Mouse (Mus musculus): Measurements from ENCODE around the gene C5ar1. TPM values are rescaled to one million over a fixed set of nuclear protein-coding genes. Genes with fewer than 3 reads are reported as not detected.

C5ar1 gene
- polyA plus RNA-seq, 2 experiments from 2014 or later: not detected

DNA sequence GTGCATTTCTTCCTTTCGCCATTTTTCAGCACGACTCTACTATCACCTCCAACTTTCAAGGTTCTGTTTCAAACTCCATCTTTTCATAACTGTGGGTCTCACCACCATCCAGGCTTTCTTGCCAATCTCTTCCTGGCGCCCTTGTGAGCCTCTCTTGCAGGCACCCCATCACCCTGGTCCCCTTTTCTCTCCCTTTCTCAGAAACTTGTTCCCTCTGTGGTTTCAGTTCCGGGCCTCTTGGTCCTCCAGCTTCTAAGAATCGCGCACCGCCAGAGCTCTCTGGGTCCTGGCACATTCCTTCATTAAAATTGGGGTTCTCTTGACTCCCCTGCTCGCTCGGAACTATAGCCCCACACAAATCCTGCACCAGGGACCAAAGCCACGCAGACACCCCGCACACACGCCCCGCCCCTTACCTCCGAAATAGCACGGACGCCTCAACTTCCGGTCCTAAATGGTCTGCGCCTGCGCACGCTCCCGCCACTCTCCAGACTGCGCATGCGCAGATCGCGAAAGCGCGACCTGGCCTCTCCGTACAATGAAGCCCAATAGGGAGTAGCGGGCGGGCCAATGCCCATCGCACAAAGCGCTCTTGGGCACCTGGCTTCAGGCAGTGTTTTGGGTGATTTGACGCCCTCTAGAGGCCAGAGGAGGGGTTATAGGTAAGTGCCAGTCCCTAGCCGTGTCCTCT lies 37.6 kb downstream of the C5ar1 start, which contains the start of gene Dhx34:
Dhx34 (minus strand) TSS at position 456 of the 691 bp plus-strand sequence.
- ATAC-seq: peak; percentile 91

DNA sequence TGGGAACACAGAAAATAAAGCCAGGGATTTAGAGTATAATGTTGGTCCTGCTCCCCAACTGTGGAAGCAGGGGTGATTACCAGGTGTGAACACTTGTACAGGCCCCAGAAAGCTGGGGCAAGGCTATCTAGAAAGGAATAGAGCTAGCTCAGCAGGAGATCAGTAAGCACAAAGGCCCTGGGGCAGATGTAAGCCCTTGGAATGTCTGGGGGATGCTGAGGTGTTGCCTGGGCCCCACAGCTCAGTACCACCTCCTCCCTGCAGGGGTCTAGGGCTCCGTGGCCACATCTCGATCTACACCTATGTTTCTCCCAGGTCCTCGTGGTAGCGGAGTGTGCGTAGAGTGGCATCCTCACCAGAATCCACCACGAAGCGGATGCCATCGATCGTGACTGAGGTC lies 45.4 kb downstream of the C5ar1 start:
- ATAC-seq: no peak

DNA sequence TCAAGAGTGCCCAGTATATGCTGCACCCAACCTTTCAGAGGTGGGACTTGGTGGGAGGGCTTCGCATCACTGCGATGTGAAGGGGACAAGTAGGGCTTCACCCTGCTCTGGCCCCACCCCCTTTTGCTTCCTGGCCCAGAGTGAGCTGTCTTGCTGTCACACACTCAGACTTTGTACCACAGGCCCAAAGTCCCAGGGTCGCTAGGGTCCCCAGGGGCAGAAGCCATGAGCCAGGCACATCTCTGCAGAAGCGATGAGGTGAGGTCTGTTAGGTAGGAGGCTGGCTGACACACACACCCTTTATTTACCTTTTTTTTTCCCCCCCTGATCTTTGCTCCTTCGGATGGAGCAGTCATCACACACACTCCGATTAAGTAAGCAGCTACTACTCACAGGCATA lies 46.1 kb downstream of the C5ar1 start:
- ATAC-seq: no peak

DNA sequence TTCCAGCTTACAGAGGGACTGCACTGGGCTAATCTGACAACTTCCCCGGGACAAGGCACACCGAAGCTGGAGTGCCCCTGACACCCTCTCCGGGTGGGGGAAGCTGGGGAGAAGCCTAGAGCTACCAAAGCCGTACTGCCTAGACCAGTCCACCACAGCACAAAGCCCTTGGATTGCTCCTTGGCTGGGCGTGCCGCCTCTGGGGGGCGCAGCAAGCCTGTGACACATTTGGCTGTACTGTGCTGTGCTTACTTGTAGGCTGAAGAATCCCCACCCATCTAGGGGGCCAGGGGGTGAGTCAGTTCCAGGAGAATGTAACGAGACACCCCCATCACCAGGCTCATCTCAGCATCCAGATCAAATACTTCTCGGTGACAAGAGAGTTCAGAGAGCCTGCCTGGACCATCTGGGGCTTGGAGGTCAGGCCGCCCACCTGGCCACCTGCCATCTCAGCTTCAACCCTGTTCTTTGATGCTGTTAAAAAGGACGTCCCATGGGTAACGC lies 48.4 kb downstream of the C5ar1 start:
- no peak for ATAC-seq

DNA sequence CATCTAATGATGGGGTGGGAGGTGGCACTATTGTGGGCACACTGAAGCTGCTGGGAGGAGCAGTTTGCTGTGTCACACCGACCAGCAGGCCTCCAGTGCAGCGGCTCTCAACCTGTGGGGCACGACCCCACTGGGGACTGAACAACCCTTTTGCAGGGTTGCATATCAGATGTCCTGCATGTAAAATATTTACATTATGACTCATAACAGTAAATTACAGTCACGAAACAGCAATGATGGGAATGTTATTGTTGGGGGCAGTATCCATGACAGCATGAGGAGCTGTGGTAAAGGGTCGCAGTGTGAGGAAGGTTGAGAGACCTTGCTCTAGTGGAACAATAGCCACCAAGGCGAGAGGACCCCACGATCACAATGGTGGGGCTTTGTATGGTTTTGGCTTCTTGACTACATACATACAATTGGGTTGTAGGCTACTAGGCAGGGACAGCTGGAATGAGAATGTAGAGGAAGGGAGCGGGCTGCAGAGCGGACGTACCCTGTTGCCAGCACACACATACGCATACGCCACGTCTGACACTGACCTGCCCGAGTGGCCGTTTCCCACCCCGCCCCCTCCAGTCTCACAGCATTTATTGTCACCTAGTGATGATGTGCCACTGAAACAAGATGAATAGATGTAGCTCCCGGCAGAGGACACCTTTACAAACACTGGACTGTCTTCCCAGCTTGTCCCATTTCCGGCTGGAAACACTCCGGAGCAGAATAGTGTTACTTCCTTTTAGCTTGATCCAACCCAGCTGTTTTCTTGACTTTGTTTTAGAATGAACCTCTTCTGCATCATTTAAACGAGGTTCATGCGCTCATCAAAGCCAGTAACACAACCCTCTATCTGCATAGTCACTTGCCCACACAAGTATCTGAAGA lies 50.3 kb downstream of the C5ar1 start:
- ATAC-seq: no peak

DNA sequence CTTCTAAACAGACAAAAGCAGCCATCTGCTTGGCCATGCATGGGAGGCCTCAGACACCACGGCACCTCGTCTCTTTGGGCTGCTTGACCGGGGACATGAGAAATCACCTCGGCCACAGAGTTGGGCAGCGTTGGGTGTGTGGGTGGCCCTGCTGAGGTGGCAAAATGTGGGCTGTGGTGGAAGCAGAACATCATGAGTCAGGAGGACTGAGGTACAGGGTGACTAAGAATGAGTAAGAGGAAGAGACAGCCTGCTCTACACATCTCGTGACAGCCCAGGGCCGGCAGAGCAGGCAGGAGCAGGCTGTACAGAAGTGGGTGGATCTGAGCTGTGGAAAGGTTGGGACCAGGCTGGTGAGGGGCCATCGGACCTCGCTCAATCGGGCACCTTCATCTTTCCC lies 51.8 kb downstream of the C5ar1 start:
- ATAC-seq: peak; percentile 85

DNA sequence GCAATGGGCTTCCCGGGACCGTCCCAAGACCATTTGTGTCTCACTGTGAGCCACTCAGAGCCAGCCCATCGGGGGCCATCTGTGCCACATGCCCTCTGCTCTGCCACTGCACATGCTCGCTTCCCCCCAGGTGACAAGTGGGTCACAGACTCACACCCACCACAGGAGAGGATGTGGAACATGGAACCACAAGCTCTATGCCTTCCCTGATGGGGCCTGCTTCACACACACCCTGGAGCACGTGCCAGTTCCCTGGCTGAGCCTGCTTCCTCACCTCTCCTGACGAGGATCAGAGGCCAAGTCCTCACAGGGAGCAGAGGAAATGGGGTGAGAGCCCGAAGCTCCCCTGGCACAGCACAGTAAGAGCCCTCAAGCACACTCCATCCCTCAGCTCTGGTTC lies 52.3 kb downstream of the C5ar1 start:
- ATAC-seq: peak; percentile 59

DNA sequence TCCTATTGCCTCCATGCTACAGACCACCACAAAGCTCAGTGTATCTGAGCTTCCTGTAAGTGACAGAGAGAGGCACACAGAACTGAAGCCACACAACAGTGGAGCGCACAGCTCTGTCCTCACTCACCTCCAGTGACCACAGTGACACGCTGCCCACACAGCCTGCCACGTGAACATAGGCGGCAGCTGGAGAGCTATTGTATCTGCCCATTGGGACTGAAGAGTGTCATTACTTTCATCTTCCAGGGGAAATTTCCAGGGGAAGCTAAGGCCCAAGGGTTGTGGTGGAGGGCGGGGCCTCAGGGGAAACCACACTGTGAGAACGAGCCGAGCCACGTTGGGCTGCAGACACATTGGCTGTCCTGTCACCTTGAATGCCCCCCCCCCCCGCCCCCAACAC lies 54.5 kb downstream of the C5ar1 start:
- peak; percentile 30 for ATAC-seq

DNA sequence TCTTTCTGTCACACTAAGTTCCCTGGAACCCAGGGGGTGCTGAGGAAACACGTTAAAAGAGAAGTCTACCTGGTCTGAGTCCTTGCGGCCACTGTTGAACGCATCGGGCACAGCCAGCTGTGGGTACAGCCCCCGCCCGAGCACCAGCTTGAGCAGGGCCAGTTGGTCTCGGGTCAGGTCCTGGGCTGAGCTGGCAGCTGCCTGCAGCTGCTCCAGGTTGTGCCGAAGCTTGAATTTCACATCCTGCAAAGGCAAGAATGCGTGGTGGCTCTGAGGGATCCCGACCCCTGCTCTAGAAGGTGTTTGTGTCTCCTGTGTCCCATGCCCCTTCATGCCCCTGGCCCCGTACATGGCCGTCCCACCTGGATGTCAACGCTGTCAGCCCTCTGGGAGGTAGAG lies 55.8 kb downstream of the C5ar1 start:
- no peak for ATAC-seq

DNA sequence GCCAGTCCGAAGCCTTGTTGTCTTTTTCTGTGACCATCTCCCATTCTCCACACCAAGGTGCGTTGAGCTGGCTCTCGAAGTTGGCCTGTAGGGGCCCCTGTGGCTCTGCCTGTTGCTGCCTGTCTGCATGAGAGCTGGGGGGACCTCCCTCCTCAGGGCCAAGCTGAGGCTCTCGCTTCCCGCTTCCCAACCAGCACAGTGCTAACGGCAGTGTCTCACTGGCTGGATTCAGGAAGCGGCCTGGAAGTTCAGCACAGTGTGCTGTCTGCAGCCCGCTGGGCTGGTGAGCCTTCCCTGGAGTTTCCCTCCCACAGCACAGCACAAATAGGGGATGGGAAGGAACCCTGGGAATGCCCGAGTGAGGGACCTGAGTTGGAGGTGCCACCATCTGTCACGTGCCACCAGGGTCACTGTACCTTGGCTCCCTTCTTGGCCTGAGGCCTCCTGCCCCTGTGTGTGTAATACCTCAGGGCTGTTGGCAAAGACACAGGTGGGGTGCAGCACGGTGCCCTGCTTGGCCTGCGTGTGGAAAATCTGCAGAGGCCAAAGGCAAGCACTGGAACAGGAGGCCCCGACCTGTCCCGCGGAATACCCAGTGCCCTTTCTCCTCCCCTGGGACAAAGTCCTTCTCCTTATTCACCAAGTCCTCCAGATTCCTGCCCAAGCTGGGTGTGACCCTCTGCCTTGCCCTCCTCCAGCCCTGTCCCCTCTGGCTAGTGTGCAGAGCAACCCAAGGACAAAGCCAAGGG lies 56.4 kb downstream of the C5ar1 start:
- ATAC-seq: no peak

DNA sequence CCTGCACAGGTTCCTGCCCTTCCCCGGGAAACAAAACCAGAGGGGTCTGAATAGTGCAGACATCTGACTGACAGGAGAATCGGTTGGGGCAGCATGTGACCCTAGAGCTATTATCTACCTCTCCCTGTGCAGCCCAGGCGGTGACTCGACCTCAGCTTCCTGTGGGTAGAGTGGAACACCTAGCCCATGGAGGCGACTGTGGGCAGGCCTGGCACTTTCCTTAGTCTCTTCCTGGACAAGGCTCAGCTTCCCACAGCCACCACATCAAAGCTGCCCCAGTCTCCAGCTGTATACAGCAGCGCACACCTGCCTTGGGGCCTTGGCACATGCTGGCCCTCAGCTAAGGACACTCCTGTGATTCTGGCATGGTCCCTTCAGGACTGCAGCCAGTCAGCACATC lies 58.2 kb downstream of the C5ar1 start:
- peak; percentile 53 for ATAC-seq

DNA sequence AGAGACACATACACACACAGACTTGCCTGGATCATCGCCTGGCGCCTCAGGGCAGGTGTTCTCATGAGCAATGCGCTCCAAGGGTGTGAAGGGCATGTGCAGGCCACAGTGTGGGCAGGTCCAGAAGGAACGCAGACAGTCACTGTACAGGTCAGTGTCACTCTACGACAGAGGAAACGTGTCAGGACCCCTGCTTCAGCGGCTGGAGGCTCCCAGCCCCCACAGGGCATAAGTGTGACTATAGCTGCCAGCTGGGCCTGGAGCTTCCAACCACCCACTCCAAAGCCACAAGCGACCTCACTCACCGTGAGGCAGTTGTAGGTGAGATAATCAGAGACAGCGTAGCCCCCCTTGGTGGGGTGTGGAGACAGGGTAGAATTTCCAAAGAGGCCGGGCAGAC lies 60.8 kb downstream of the C5ar1 start:
- no peak for ATAC-seq

DNA sequence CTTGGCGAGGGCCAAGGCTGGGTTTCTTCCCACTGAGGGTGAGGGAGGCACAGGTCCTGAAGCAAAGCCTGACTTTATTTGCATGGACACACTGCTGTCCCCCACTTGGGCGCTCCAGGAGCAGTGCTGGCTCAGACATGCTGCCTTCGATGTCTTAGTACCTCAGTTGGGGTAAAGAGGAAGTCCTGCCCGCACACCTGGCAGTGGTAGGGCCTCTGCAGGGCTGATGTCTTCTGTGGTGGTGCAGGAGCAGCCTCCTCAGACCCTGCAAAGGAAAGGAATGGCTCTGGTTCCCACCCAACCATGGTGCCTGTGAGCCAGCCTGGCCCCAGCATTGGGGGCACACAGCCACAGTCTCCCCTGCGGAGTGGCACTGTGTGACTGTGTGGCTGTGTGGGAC lies 62.2 kb downstream of the C5ar1 start:
- ATAC-seq: no peak

Other genes with a start within 250 kb of the C5ar1 start
- gene Bicra, start 211.6 kb downstream of the C5ar1 start, polyA plus RNA-seq (2017; shearing (Covaris generic)): 1 to 10 TPM; 3.6 to 3.9 TPM
- gene Zfp541, start 197.7 kb downstream of the C5ar1 start, polyA plus RNA-seq (2017; shearing (Covaris generic)): not detected
- 100 to 1,000 TPM; 198 to 297 TPM for gene Napa, start 161.1 kb downstream of the C5ar1 start, polyA plus RNA-seq (2017; shearing (Covaris generic))
- gene Kptn, start 139.6 kb downstream of the C5ar1 start, polyA plus RNA-seq (2017; shearing (Covaris generic)): 10 to 100 TPM; 22.0 to 32.9 TPM
- gene Slc8a2, start 129.7 kb downstream of the C5ar1 start, polyA plus RNA-seq (2017; shearing (Covaris generic)): not detected
- gene Meis3, start 84.5 kb downstream of the C5ar1 start, polyA plus RNA-seq (2017; shearing (Covaris generic)): 10 to 100 TPM; 23.0 to 26.2 TPM
- gene Dhx34, start 37.5 kb downstream of the C5ar1 start, polyA plus RNA-seq (2017; shearing (Covaris generic)): 10 to 100 TPM in 1 of 2 experiments, 1 to 10 TPM in 1; 9.3 to 13.7 TPM
- under 1 TPM in 1 of 2 experiments, not detected in 1; 0.15 TPM for gene C5ar2, start 15.4 kb downstream of the C5ar1 start, polyA plus RNA-seq (2017; shearing (Covaris generic))
- 1 to 10 TPM; 1.0 to 2.3 TPM for gene Inafm1, start 14.1 kb upstream of the C5ar1 start, polyA plus RNA-seq (2017; shearing (Covaris generic))
- 10 to 100 TPM in 1 of 2 experiments, 1 to 10 TPM in 1; 7.6 to 13.1 TPM for gene Ccdc9, start 27.3 kb upstream of the C5ar1 start, polyA plus RNA-seq (2017; shearing (Covaris generic))
- gene Bbc3, start 48.9 kb upstream of the C5ar1 start, polyA plus RNA-seq (2017; shearing (Covaris generic)): 1 to 10 TPM in 1 of 2 experiments, not detected in 1; 1.2 TPM
- gene Sae1, start 128.3 kb upstream of the C5ar1 start, polyA plus RNA-seq (2017; shearing (Covaris generic)): 10 to 100 TPM; 69.0 to 85.6 TPM
- 10 to 100 TPM; 13.5 to 18.0 TPM for gene Zc3h4, start 141.4 kb upstream of the C5ar1 start, polyA plus RNA-seq (2017; shearing (Covaris generic))
- gene Tmem160, start 193.2 kb upstream of the C5ar1 start, polyA plus RNA-seq (2017; shearing (Covaris generic)): 1 to 10 TPM; 2.5 to 4.9 TPM
- not detected for gene Npas1, start 218.2 kb upstream of the C5ar1 start, polyA plus RNA-seq (2017; shearing (Covaris generic))

All from CD4-positive, CD25-positive, alpha-beta regulatory T cell, adult 4 months (primary cell).